ENCODE assay signal across 8 mouse cellular contexts in the genomic region with DNA sequence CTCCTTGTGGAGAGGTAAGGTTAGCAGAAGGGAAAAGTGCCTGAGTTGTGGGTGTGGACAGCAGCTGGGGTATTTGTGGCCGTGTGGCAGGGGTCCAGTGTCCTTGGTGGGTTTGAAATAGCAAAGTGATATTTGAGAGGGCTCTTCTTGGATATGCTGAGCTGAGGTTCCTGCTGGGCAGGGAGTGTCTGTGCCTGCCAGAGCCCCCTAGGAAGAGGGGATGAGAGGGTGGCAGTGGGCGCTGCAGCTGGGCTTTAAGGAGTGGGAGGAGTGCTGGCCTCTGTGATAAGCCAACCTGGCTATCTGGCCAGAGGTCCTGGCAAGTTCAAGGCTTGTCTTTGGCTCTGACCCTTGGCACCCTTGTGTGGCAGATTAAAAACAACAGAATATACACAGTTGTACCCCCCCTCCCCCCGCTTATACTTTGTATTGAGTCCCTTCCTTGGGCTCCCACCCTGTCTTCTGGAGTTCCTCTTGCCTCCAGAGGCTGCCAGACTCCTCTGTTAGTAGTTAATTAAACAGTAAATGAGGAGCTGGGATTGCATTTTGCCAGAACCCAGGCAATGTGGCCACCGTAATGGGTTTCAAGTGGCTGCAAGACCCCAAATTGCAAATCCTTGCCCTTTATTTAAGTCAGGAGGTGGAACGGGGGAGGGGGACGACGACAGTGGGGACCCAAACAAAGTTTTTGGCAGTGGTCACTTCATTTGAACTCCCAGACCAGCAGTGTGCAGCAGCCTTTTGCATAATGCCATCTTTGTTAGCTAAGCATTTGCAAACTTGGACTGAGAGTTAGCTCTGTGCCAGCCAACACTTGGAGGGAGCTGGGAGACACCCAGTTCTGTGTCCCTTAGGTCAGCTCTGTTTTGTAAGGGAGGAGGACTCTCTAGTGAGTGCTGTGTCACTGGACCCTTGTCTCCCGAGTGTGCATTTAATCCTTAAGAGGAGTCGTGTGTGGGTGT. TPM values are rescaled to one million over a fixed set of nuclear protein-coding genes. Genes with fewer than 3 reads are reported as not detected.
DNase-seq lines count a peak whose midpoint lies in the region; ATAC-seq lines count a peak whose summit lies in the region.

No protein-coding gene starts in this region.

- peak overlapping the region; percentile 35; the same call in 1 of the 2 replicates for H3K9ac ChIP-seq in liver, embryonic 16.5 days (ENCODE audit: low read depth, low read length)

- H3K4me2 ChIP-seq in liver, embryonic 16.5 days (ENCODE audit: low read depth, low read length) = peak overlapping the region; percentile 58

- no peaks in the 10 kb centered on the region for H3K9me3 ChIP-seq in liver, embryonic 16.5 days (replicated peaks; ENCODE audit: control insufficient read depth, low read length)

- H3K27ac ChIP-seq in liver, embryonic 16.5 days (ENCODE audit: low read length) = peak overlapping the region; percentile 81

- 57% methylated on average over 9 of the region's 9 CpGs for WGBS in liver, embryonic 16.5 days (ENCODE audit: insufficient replicate concordance)

- no peak overlapping the region for H3K4me3 ChIP-seq in liver, embryonic 16.5 days (ENCODE audit: low read depth, low read length)

- H3K27me3 ChIP-seq in liver, embryonic 16.5 days (ENCODE audit: control insufficient read depth, insufficient read depth, low read depth, low read length) = no peaks in the 10 kb centered on the region

- peaks cover 60% of the 10 kb centered on the region for H3K4me1 ChIP-seq in liver, embryonic 16.5 days (ENCODE audit: control insufficient read depth, low read depth, low read length)

- ATAC-seq in liver, embryonic 16.5 days (ENCODE audit: low read depth) = no peak
- no peak for ATAC-seq in cerebellum, adult (ENCODE audit: insufficient number of reproducible peaks, low FRiP score, low TSS enrichment)

- DNase-seq in adrenal gland, postnatal 14 days = peak; percentile 55
- DNase-seq in adrenal gland, postnatal 25 days = no peak
- peak; percentile 54 for DNase-seq in right cerebral cortex, adult 18-20 months
- DNase-seq in right cerebral cortex, postnatal 25 days = no peak
- DNase-seq in kidney, postnatal 25 days = peak; percentile 14 to 56
- DNase-seq in urinary bladder, adult 18-20 months (ENCODE audit: low spot score in 2 of 2) = no peak

- peaks cover 48% of the 10 kb centered on the region for H3K36me3 ChIP-seq in liver, embryonic 16.5 days (ENCODE audit: control insufficient read depth, insufficient read depth)

RNA-seq across cellular contexts. Expression of gene Ssbp3, which starts 11.2 kb away (rescaled TPM):
- 60.6 and 66.3 TPM in 2 replicates for total RNA-seq in adrenal gland, postnatal 14 days (2021)
- 70.8 and 82.6 TPM in 2 replicates for total RNA-seq in adrenal gland, postnatal 25 days (2021)
- polyA plus RNA-seq in liver, embryonic 16.5 days (2015; fragmentation: Nextera tagmentation; extraction: Ambion mirVana) = 27.4 and 31.5 TPM in 2 replicates

Comparison
In these comparisons a context has a peak if more than half of its experiments do, and no peak if none do; other contexts are left out.
1. DNase-seq: peak in adrenal gland, postnatal 14 days (single experiment), right cerebral cortex, adult 18-20 months (single experiment) and kidney, postnatal 25 days (2 of 2); none in adrenal gland, postnatal 25 days (single experiment), right cerebral cortex, postnatal 25 days (single experiment) and urinary bladder, adult 18-20 months (0 of 2).